Comparison of ENCODE assay signal across 16 mouse cellular contexts in genomic region chrX:13616726-13617125, GRCm38 (mm10). TPM values are rescaled to one million over a fixed set of nuclear protein-coding genes. Genes with fewer than 3 reads are reported as not detected.
"Had no signal": no experiment of that assay in that cellular context is flagged by ENCODE, and none has a peak within 500 bp of the region (broad histone marks: within the 10 kb centered on the region; RNA-seq: fewer than 3 reads in every experiment).

No protein-coding gene starts in this region.

- ATAC-seq: midbrain, embryonic 15.5 days had no signal

- H3K4me2 ChIP-seq: limb, embryonic 12.5 days; midbrain, embryonic 11.5 days; midbrain, embryonic 15.5 days; neural tube, embryonic 12.5 days; stomach, embryonic 15.5 days had no signal

- H3K36me3 ChIP-seq: limb, embryonic 12.5 days; neural tube, embryonic 12.5 days; stomach, embryonic 15.5 days had no signal

- H3K9me3 ChIP-seq: limb, embryonic 12.5 days; megakaryocyte, embryonic 14.5 days; midbrain, embryonic 15.5 days; neural tube, embryonic 12.5 days; stomach, embryonic 15.5 days had no signal

- DNase-seq: kidney, postnatal 25 days; liver; lung, adult 18-20 months; retina, postnatal 1 day; right cerebral cortex, postnatal 4 days; spleen, adult 18-20 months; thymus, postnatal 36 days had no signal

- H3K4me1 ChIP-seq: limb, embryonic 12.5 days; midbrain, embryonic 15.5 days; neural tube, embryonic 12.5 days; stomach, embryonic 15.5 days had no signal

- H3K27me3 ChIP-seq: midbrain, embryonic 15.5 days; neural tube, embryonic 12.5 days; stomach, embryonic 15.5 days had no signal

- H3K4me3 ChIP-seq: limb, embryonic 12.5 days; megakaryocyte, embryonic 14.5 days; midbrain, embryonic 15.5 days; neural tube, embryonic 12.5 days; stomach, embryonic 15.5 days had no signal

- H3K27ac ChIP-seq: limb, embryonic 12.5 days; liver, embryonic 14.5 days; midbrain, embryonic 15.5 days; neural tube, embryonic 12.5 days; stomach, embryonic 15.5 days had no signal

- H3K9ac ChIP-seq: limb, embryonic 12.5 days; liver, embryonic 14.5 days; midbrain, embryonic 15.5 days; neural tube, embryonic 12.5 days; stomach, embryonic 15.5 days had no signal

RNA-seq across cellular contexts. Expression of gene Gpr82, which starts 44.4 kb away (rescaled TPM):
- total RNA-seq: layer of hippocampus, postnatal 10 days; left cerebral cortex, postnatal 36 days had no signal
- polyA plus RNA-seq: liver, embryonic 14.5 days had no signal
